Mouse (Mus musculus): ENCODE results near the gene Itga9. TPM values are rescaled to one million over a fixed set of nuclear protein-coding genes. Genes with fewer than 3 reads are reported as not detected.

Gene Itga9
- polyA plus RNA-seq, 1 experiment from 2014 or later: 8.3 TPM

DNA sequence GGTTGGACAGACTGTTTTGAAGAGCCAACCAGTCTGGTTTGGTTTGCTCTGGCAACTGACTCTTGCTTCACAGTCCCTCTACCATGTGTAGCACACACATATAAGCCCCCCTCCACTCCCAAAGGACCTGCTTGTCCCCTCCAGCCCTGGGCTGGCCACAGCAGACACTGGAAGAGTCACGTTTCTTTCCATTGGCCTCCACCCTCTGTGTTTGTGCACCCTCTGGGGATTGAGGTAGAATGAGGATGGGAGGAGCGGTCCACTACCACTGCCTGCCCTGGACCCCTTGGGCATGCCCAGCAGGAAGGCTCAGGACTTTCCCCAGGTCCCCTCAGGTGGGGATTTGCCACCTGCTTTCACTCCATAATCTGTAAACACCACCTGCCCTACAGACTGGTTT lies 321.5 kb downstream of the Itga9 start:
- no peaks in the 10 kb centered on the region for H3K36me3 ChIP-seq (ENCODE audit: control insufficient read depth, insufficient read depth, low read length)
- no peak overlapping the region for H3K27ac ChIP-seq (ENCODE audit: low read depth, low read length)
- peak overlapping the region; percentile 36; the same call in 1 of the 2 replicates for H3K9ac ChIP-seq (ENCODE audit: low read depth, low read length)
- H3K4me3 ChIP-seq (ENCODE audit: low read depth, low read length): peak overlapping the region; percentile 85
- no peaks in the 10 kb centered on the region for H3K27me3 ChIP-seq (ENCODE audit: control insufficient read depth, insufficient read depth, low read length)
- no peak for ATAC-seq (replicated peaks; ENCODE audit: insufficient number of reproducible peaks, low FRiP score, low TSS enrichment)
- 58% methylated on average over 2 of the region's 2 CpGs for WGBS (ENCODE audit: insufficient replicate concordance)
- peak overlapping the region; percentile 99 for H3K4me2 ChIP-seq
- peaks cover 28% of the 10 kb centered on the region for H3K4me1 ChIP-seq (ENCODE audit: control insufficient read depth, insufficient read depth, low read length)
- H3K9me3 ChIP-seq (replicated peaks; ENCODE audit: control insufficient read depth, low read length): no peaks in the 10 kb centered on the region

DNA sequence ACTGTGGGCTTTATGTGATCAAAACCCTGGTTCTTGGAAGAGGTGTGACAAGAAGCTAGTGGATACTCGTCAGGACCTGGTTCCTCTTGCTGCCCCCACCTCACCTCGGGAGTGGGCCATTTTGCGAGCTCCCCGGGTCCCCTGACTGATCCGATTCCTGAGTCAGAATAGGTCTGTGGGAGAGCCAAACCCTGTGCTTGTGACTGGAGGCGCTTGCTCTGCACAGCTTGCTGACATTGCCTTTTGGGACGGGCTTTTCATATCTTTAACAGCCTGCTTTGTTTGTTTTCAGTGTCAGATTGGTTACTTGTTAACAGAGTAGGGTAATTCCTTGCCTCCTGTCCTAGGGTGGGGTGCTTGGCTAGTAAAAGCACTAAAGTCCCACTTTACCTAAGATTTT lies 322.2 kb downstream of the Itga9 start:
- Histone ChIP-seq H3K27ac (ENCODE audit: low read depth, low read length) (no peak overlapping the region), H3K4me1 (ENCODE audit: control insufficient read depth, insufficient read depth, low read length) (peaks cover 28% of the 10 kb centered on the region), H3K9me3 (replicated peaks; ENCODE audit: control insufficient read depth, low read length) (no peaks in the 10 kb centered on the region), H3K4me3 (ENCODE audit: low read depth, low read length) (no peak overlapping the region), H3K9ac (ENCODE audit: low read depth, low read length) (no peak overlapping the region), H3K4me2 (peak overlapping the region; percentile 99), H3K36me3 (ENCODE audit: control insufficient read depth, insufficient read depth, low read length) (no peaks in the 10 kb centered on the region), H3K27me3 (ENCODE audit: control insufficient read depth, insufficient read depth, low read length) (no peaks in the 10 kb centered on the region)
- 38% methylated on average over 7 of the region's 7 CpGs for whole genome bisulfite sequencing (ENCODE audit: insufficient replicate concordance)
- no peak for ATAC-seq (replicated peaks; ENCODE audit: insufficient number of reproducible peaks, low FRiP score, low TSS enrichment)

DNA sequence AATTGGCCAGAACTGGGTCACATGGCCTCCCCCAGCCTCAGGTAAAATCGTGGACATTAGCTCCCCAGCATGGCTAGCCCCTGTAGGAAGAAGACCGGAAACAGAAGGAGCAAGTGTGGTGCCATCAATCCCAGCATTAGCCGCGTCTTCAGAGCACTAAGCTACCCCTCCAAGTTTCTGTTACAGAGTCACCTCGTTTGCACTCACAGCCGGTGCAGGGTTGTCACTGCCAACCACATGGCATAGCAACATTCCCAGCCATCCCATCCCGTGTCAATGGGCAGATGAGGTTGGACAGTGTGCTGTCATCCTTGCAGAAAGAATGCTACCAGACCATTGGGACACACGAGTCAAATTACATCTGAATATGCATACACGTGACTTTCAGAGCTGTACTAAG lies 324.1 kb downstream of the Itga9 start:
- Histone ChIP-seq H3K4me2 (no peak overlapping the region), H3K4me3 (ENCODE audit: low read depth, low read length) (no peak overlapping the region), H3K27ac (ENCODE audit: low read depth, low read length) (no peak overlapping the region), H3K9me3 (replicated peaks; ENCODE audit: control insufficient read depth, low read length) (no peaks in the 10 kb centered on the region), H3K9ac (ENCODE audit: low read depth, low read length) (no peak overlapping the region), H3K27me3 (ENCODE audit: control insufficient read depth, insufficient read depth, low read length) (no peaks in the 10 kb centered on the region), H3K36me3 (ENCODE audit: control insufficient read depth, insufficient read depth, low read length) (no peaks in the 10 kb centered on the region), H3K4me1 (ENCODE audit: control insufficient read depth, insufficient read depth, low read length) (peaks cover 25% of the 10 kb centered on the region)
- no peak for ATAC-seq (replicated peaks; ENCODE audit: insufficient number of reproducible peaks, low FRiP score, low TSS enrichment)
- 63% methylated on average over 9 of the region's 9 CpGs for WGBS (ENCODE audit: insufficient replicate concordance)

DNA sequence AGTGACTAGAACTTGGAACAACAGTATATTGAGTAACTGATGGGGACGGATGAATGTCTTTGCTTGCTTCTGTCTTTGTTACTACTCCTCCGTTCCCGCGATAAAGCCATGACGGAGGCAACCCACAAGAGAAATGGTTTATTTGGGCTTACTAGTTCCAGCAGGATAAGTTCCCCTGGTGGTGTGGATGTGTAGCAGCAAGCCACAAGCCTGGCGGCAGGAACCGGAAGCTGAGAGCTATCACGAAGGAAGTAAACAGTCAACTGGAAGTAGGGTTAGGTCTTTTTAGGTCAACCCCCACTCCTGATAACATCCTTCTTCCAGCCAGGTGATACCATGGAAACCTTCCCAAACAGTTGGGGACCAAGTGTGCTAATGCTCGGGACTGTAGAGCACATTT lies 327.3 kb downstream of the Itga9 start:
- no peak for ATAC-seq (replicated peaks; ENCODE audit: insufficient number of reproducible peaks, low FRiP score, low TSS enrichment)
- 74% methylated on average over 9 of the region's 9 CpGs for WGBS (ENCODE audit: insufficient replicate concordance)
- peaks cover 20% of the 10 kb centered on the region for H3K4me1 ChIP-seq (ENCODE audit: control insufficient read depth, insufficient read depth, low read length)

DNA sequence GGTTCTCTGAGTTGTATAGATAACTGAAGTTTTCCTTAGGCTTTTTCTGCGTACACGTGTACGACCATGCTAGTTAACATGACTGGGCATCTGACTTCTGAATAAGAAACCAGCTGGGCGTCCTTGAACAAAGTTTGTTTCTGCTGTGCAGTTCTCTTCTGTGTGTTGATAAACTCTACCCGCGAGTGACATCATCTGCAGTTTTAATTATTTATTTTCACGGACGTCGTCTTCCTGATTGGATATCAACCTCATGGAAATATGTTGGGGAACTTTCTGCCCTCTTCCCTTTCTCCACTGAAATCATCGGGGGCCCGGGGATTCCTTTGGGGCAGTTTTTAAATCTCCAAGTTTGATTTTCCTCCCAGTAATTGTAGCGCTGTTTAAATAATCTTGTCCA lies 327.8 kb downstream of the Itga9 start:
- H3K4me2 ChIP-seq: no peak overlapping the region
- no peak overlapping the region for H3K27ac ChIP-seq (ENCODE audit: low read depth, low read length)
- no peak for ATAC-seq (replicated peaks; ENCODE audit: insufficient number of reproducible peaks, low FRiP score, low TSS enrichment)

More for the DNA sequence above, 327.3 kb downstream of the Itga9 start:
- no peaks in the 10 kb centered on the region for H3K27me3 ChIP-seq (ENCODE audit: control insufficient read depth, insufficient read depth, low read length)
- H3K36me3 ChIP-seq (ENCODE audit: control insufficient read depth, insufficient read depth, low read length): no peaks in the 10 kb centered on the region
- H3K4me3 ChIP-seq (ENCODE audit: low read depth, low read length): no peak overlapping the region
- no peak overlapping the region for H3K4me2 ChIP-seq
- no peak overlapping the region for H3K9ac ChIP-seq (ENCODE audit: low read depth, low read length)
- no peaks in the 10 kb centered on the region for H3K9me3 ChIP-seq (replicated peaks; ENCODE audit: control insufficient read depth, low read length)
- no peak overlapping the region for H3K27ac ChIP-seq (ENCODE audit: low read depth, low read length)

DNA sequence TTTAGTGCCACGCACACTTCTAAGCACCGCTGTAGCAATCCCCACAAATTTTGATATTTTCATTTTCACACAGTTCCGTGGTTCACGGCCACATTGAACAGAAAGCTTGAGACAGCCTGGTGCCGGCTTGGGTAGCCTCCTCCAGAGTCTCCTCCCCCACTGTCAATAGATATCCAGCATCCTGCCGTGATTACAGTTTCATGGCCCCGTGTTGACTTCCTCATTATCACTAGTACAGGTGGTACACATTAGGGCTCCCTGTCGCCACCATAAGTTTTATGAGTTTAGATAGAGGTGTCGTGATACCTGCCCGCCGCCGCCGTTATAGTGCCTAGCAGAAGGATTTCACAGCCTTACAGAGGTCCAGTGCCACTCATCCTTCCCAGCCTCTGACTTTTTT lies 328.6 kb downstream of the Itga9 start:
- WGBS (ENCODE audit: insufficient replicate concordance): 65% methylated on average over 13 of the region's 13 CpGs
- Histone ChIP-seq H3K27ac (ENCODE audit: low read depth, low read length) (no peak overlapping the region), H3K9me3 (replicated peaks; ENCODE audit: control insufficient read depth, low read length) (no peaks in the 10 kb centered on the region), H3K4me3 (ENCODE audit: low read depth, low read length) (no peak overlapping the region), H3K27me3 (ENCODE audit: control insufficient read depth, insufficient read depth, low read length) (no peaks in the 10 kb centered on the region), H3K36me3 (ENCODE audit: control insufficient read depth, insufficient read depth, low read length) (no peaks in the 10 kb centered on the region), H3K4me2 (no peak overlapping the region), H3K4me1 (ENCODE audit: control insufficient read depth, insufficient read depth, low read length) (peaks cover 19% of the 10 kb centered on the region), H3K9ac (ENCODE audit: low read depth, low read length) (no peak overlapping the region)
- ATAC-seq (replicated peaks; ENCODE audit: insufficient number of reproducible peaks, low FRiP score, low TSS enrichment): no peak

More for the DNA sequence above, 327.8 kb downstream of the Itga9 start:
- WGBS (ENCODE audit: insufficient replicate concordance): 66% methylated on average over 12 of the region's 12 CpGs
- Histone ChIP-seq H3K9ac (ENCODE audit: low read depth, low read length) (no peak overlapping the region), H3K27me3 (ENCODE audit: control insufficient read depth, insufficient read depth, low read length) (no peaks in the 10 kb centered on the region), H3K36me3 (ENCODE audit: control insufficient read depth, insufficient read depth, low read length) (no peaks in the 10 kb centered on the region), H3K4me3 (ENCODE audit: low read depth, low read length) (no peak overlapping the region), H3K9me3 (replicated peaks; ENCODE audit: control insufficient read depth, low read length) (no peaks in the 10 kb centered on the region), H3K4me1 (ENCODE audit: control insufficient read depth, insufficient read depth, low read length) (peaks cover 21% of the 10 kb centered on the region)

DNA sequence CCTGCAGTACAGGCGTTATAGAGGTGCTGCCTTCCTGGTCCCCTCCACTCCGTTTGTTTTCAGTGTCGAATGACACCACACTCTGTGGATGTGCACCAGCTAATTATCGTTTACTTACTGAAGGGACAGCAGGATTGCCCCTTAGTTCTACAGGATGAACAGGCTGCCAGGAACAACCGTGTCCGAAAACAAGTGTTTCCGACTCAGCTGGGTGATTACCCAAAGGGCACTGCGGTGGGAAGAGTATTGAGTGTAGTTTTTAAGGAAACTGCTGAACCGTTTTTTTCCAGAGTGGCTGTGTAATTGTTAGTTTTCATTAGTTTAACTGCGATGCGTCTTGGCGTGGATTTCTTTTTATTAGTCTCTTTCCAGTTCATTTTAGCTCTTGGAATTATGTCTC lies 329.6 kb downstream of the Itga9 start:
- Histone ChIP-seq H3K4me3 (ENCODE audit: low read depth, low read length) (no peak overlapping the region), H3K9me3 (replicated peaks; ENCODE audit: control insufficient read depth, low read length) (no peaks in the 10 kb centered on the region), H3K36me3 (ENCODE audit: control insufficient read depth, insufficient read depth, low read length) (no peaks in the 10 kb centered on the region), H3K27ac (ENCODE audit: low read depth, low read length) (no peak overlapping the region), H3K4me1 (ENCODE audit: control insufficient read depth, insufficient read depth, low read length) (peaks cover 20% of the 10 kb centered on the region), H3K27me3 (ENCODE audit: control insufficient read depth, insufficient read depth, low read length) (no peaks in the 10 kb centered on the region), H3K9ac (ENCODE audit: low read depth, low read length) (no peak overlapping the region), H3K4me2 (no peak overlapping the region)
- no peak for ATAC-seq (replicated peaks; ENCODE audit: insufficient number of reproducible peaks, low FRiP score, low TSS enrichment)
- WGBS (ENCODE audit: insufficient replicate concordance): 65% methylated on average over 12 of the region's 12 CpGs

DNA sequence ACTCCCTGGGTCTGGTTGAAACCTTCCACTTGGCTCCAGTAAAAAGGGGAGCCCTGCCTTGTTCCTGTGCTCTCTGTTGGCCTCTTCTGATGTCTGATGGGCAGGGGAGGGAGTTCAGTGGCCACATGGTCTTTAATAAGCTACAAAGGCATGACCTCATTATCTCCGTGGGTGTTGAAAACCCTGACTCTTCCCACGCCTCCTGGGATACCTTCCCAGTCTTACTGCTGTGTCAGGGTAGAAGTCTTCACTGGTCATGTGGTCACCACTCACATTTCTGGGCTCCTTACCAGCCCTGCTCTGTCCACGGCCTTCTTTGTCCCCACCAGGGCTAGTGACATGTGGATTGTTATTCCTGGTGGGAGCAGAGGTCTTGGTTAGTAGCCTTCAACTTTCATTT lies 331.0 kb downstream of the Itga9 start:
- Histone ChIP-seq H3K4me2 (no peak overlapping the region), H3K27ac (ENCODE audit: low read depth, low read length) (no peak overlapping the region), H3K9me3 (replicated peaks; ENCODE audit: control insufficient read depth, low read length) (no peaks in the 10 kb centered on the region), H3K4me3 (ENCODE audit: low read depth, low read length) (no peak overlapping the region), H3K36me3 (ENCODE audit: control insufficient read depth, insufficient read depth, low read length) (no peaks in the 10 kb centered on the region), H3K4me1 (ENCODE audit: control insufficient read depth, insufficient read depth, low read length) (peaks cover 28% of the 10 kb centered on the region), H3K27me3 (ENCODE audit: control insufficient read depth, insufficient read depth, low read length) (no peaks in the 10 kb centered on the region), H3K9ac (ENCODE audit: low read depth, low read length) (no peak overlapping the region)
- 38% methylated on average over 3 of the region's 3 CpGs for WGBS (ENCODE audit: insufficient replicate concordance)
- ATAC-seq (replicated peaks; ENCODE audit: insufficient number of reproducible peaks, low FRiP score, low TSS enrichment): peak; percentile 47; the same call in 1 of the 2 replicates

DNA sequence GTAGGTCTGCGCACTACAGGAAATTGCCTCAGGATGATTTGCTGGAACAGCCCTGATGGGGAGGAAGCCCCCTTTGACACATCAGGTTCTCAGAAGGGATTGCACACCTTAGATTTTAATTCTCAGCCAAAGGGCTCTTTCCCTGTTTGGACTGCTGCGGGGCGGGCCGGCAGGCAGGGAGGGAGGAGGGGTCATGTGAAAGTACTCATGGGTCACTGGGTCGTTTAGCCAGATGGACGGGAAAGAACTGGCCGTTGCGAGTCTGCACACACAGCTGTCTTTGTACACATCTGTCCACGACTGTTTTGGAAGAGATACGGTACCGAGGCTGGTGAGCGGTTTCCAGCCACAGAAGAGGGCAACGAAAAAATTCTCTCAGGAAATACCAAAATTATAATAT lies 332.9 kb downstream of the Itga9 start:
- H3K4me1 ChIP-seq (ENCODE audit: control insufficient read depth, insufficient read depth, low read length): peaks cover 30% of the 10 kb centered on the region
- no peak overlapping the region for H3K9ac ChIP-seq (ENCODE audit: low read depth, low read length)

More for the DNA sequence above, 332.9 kb downstream of the Itga9 start:
- H3K9me3 ChIP-seq (replicated peaks; ENCODE audit: control insufficient read depth, low read length): no peaks in the 10 kb centered on the region
- H3K4me2 ChIP-seq: no peak overlapping the region
- no peak for ATAC-seq (replicated peaks; ENCODE audit: insufficient number of reproducible peaks, low FRiP score, low TSS enrichment)
- H3K27ac ChIP-seq (ENCODE audit: low read depth, low read length): no peak overlapping the region
- no peak overlapping the region for H3K4me3 ChIP-seq (ENCODE audit: low read depth, low read length)
- no peaks in the 10 kb centered on the region for H3K36me3 ChIP-seq (ENCODE audit: control insufficient read depth, insufficient read depth, low read length)
- no peaks in the 10 kb centered on the region for H3K27me3 ChIP-seq (ENCODE audit: control insufficient read depth, insufficient read depth, low read length)
- 40% methylated on average over 13 of the region's 13 CpGs for WGBS (ENCODE audit: insufficient replicate concordance)
